Mouse (Mus musculus) limb, embryonic 13.5 days (tissue): ENCODE results near the gene Apoc2. TPM values are rescaled to one million over a fixed set of nuclear protein-coding genes. Genes with fewer than 3 reads are reported as not detected.

ENCODE experiments used
- ATAC-seq: fragments of 200-750 bp; cut with Nextera tagmentation; 2 replicates; pipeline ENCODE4 v1.8.0; 2017; ENCODE audit warnings: low read depth, moderate number of reproducible peaks, moderate TSS enrichment; ENCODE audit not compliant: low FRiP score
- H3K27ac ChIP-seq: fragments of 300-500 bp; sonication (generic); 2 replicates; pipeline ENCODE4 v1.5.1; 2015; ENCODE audit warnings: inconsistent platforms, mild to moderate bottlenecking, moderate library complexity
- H3K27me3 ChIP-seq: fragments of 300-500 bp; sonication (generic); 2 replicates; pipeline ENCODE4 v1.6.1; 2015; ENCODE audit warnings: mild to moderate bottlenecking, inconsistent platforms
- H3K36me3 ChIP-seq: fragments of 300-500 bp; sonication (generic); 2 replicates; pipeline ENCODE4 v1.6.1; 2015; ENCODE audit warnings: inconsistent platforms, mild to moderate bottlenecking, moderate library complexity
- H3K4me1 ChIP-seq: fragments of 300-500 bp; sonication (generic); 2 replicates; pipeline ENCODE4 v1.6.1; 2015; ENCODE audit warnings: inconsistent platforms
- H3K4me2 ChIP-seq: fragments of 300-500 bp; sonication (generic); replicated peaks from 2 replicates; pipeline ENCODE4 v1.6.1; 2015; ENCODE audit warnings: inconsistent platforms, mild to moderate bottlenecking, moderate library complexity
- H3K4me3 ChIP-seq: fragments of 300-500 bp; sonication (generic); 2 replicates; pipeline ENCODE4 v1.5.1; 2015; ENCODE audit warnings: moderate library complexity, mild to moderate bottlenecking, inconsistent platforms
- H3K9ac ChIP-seq: fragments of 300-500 bp; sonication (generic); 2 replicates; pipeline ENCODE4 v1.6.1; 2015; ENCODE audit warnings: mild to moderate bottlenecking, inconsistent platforms
- H3K9me3 ChIP-seq: fragments of 300-500 bp; sonication (generic); 2 replicates; pipeline ENCODE4 v1.6.1; 2016; ENCODE audit warnings: inconsistent platforms
- WGBS: fragments of 180-500 bp; shearing (Covaris S2); methylation state at CpG from one replicate; pipeline ENCODE4 v1.1.7; 2015; 5-methylcytosine and 5-hydroxymethylcytosine counted together
- polyA plus RNA-seq: library from polyadenylated mRNA; unstranded; fragments of >200 nt; fragmentation: Nextera tagmentation; extraction: Ambion mirVana; gene quantifications from 2 replicates; pipeline ENCODE4 v1.2.1, GENCODE M21; 2015

The Apoc2 gene
- polyA plus RNA-seq, 1 experiment from 2014 or later, result 1.1 TPM

GRCm38 (mm10) chr7:19713196-19713595 lies 35.5 kb upstream of the Apoc2 start:
- Histone ChIP-seq H3K4me3 (no peak overlapping the region; the same call in 1 of the 2 replicates), H3K36me3 (peaks cover 68% of the 10 kb centered on the region), H3K4me1 (peaks cover 22% of the 10 kb centered on the region), H3K9me3 (no peaks in the 10 kb centered on the region), H3K27me3 (no peaks in the 10 kb centered on the region), H3K4me2 (no peak overlapping the region), H3K9ac (no peak overlapping the region), H3K27ac (no peak overlapping the region)
- WGBS, result 64% methylated on average over 4 of the region's 4 CpGs
- no peak for ATAC-seq

- H3K36me3 ChIP-seq, result peaks cover 70% of the 10 kb centered on the region
- WGBS, result 71% methylated on average over 4 of the region's 4 CpGs
These were observed 34.7 kb upstream of the Apoc2 start for GRCm38 (mm10) chr7:19712414-19712813.

GRCm38 (mm10) chr7:19710650-19711049 lies 32.9 kb upstream of the Apoc2 start:
- no peak for ATAC-seq
- H3K4me1 ChIP-seq, result peaks cover 15% of the 10 kb centered on the region
- no peaks in the 10 kb centered on the region for H3K27me3 ChIP-seq
- no peak overlapping the region for H3K9ac ChIP-seq
- no peak overlapping the region for H3K4me3 ChIP-seq
- no peak overlapping the region for H3K4me2 ChIP-seq
- H3K27ac ChIP-seq, result no peak overlapping the region
- peaks cover 73% of the 10 kb centered on the region for H3K36me3 ChIP-seq
- no peaks in the 10 kb centered on the region for H3K9me3 ChIP-seq
- WGBS, result 95% methylated on average over 10 of the region's 10 CpGs

More at GRCm38 (mm10) chr7:19712414-19712813, 34.7 kb upstream of the Apoc2 start:
- no peak for ATAC-seq
- no peaks in the 10 kb centered on the region for H3K9me3 ChIP-seq
- peaks cover 22% of the 10 kb centered on the region for H3K4me1 ChIP-seq
- no peak overlapping the region for H3K9ac ChIP-seq
- no peak overlapping the region for H3K4me3 ChIP-seq
- no peak overlapping the region for H3K27ac ChIP-seq
- no peak overlapping the region for H3K4me2 ChIP-seq
- no peaks in the 10 kb centered on the region for H3K27me3 ChIP-seq

GRCm38 (mm10) chr7:19705271-19705670 lies 27.5 kb upstream of the Apoc2 start:
- Histone ChIP-seq H3K27ac (no peak overlapping the region), H3K4me1 (no peaks in the 10 kb centered on the region), H3K9me3 (no peaks in the 10 kb centered on the region), H3K27me3 (no peaks in the 10 kb centered on the region), H3K36me3 (peaks cover 77% of the 10 kb centered on the region), H3K4me3 (no peak overlapping the region), H3K4me2 (no peak overlapping the region), H3K9ac (no peak overlapping the region)
- ATAC-seq, result no peak
- WGBS, result 93% methylated on average over 7 of the region's 7 CpGs

GRCm38 (mm10) chr7:19704475-19704874 lies 26.7 kb upstream of the Apoc2 start:
- H3K4me1 ChIP-seq, result peaks cover 2% of the 10 kb centered on the region
- 87% methylated on average over 4 of the region's 4 CpGs for WGBS
- no peak overlapping the region for H3K4me3 ChIP-seq
- H3K36me3 ChIP-seq, result peaks cover 69% of the 10 kb centered on the region
- no peak overlapping the region for H3K4me2 ChIP-seq
- no peak overlapping the region for H3K9ac ChIP-seq
- no peak overlapping the region for H3K27ac ChIP-seq
- H3K9me3 ChIP-seq, result no peaks in the 10 kb centered on the region
- no peaks in the 10 kb centered on the region for H3K27me3 ChIP-seq
- ATAC-seq, result no peak

GRCm38 (mm10) chr7:19702859-19703555 lies 25.3 kb upstream of the Apoc2 start:
- H3K4me2 ChIP-seq, result no peak overlapping the region
- 0 out of 2 replicates have a peak overlapping the region, but pooled peaks have one; percentile 19 for H3K9ac ChIP-seq
- 87% methylated on average over 16 of the region's 16 CpGs for WGBS
- ATAC-seq, result no peak
- H3K4me3 ChIP-seq, result no peak overlapping the region
- no peak overlapping the region for H3K27ac ChIP-seq
- peaks cover 57% of the 10 kb centered on the region for H3K36me3 ChIP-seq
- peaks cover 17% of the 10 kb centered on the region for H3K4me1 ChIP-seq
- H3K27me3 ChIP-seq, result no peaks in the 10 kb centered on the region
- no peaks in the 10 kb centered on the region for H3K9me3 ChIP-seq

- no peak overlapping the region for H3K27ac ChIP-seq
- peaks cover 49% of the 10 kb centered on the region for H3K36me3 ChIP-seq
- WGBS, result 35% methylated on average over 22 of the region's 22 CpGs
- ATAC-seq, result no peak
- H3K9ac ChIP-seq, result no peak overlapping the region
- H3K4me2 ChIP-seq, result 0 out of 2 replicates have a peak overlapping the region, but pooled peaks have one; percentile 7
- peaks cover 18% of the 10 kb centered on the region for H3K4me1 ChIP-seq
- peaks cover 6% of the 10 kb centered on the region; the same call in 1 of the 2 replicates for H3K27me3 ChIP-seq
- no peak overlapping the region for H3K4me3 ChIP-seq
- no peaks in the 10 kb centered on the region for H3K9me3 ChIP-seq
These were observed 23.5 kb upstream of the Apoc2 start for GRCm38 (mm10) chr7:19701069-19701761.

GRCm38 (mm10) chr7:19700299-19701068 lies 22.7 kb upstream of the Apoc2 start:
- Histone ChIP-seq H3K9ac (no peak overlapping the region), H3K4me1 (peaks cover 18% of the 10 kb centered on the region), H3K4me3 (no peak overlapping the region), H3K4me2 (0 out of 2 replicates have a peak overlapping the region, but pooled peaks have one; percentile 7), H3K9me3 (no peaks in the 10 kb centered on the region), H3K27ac (no peak overlapping the region), H3K36me3 (peaks cover 51% of the 10 kb centered on the region), H3K27me3 (peaks cover 6% of the 10 kb centered on the region; the same call in 1 of the 2 replicates)
- no peak for ATAC-seq
- WGBS, result 61% methylated on average over 12 of the region's 12 CpGs

- peaks cover 44% of the 10 kb centered on the region for H3K36me3 ChIP-seq
These were observed 22.0 kb upstream of the Apoc2 start for GRCm38 (mm10) chr7:19699827-19700148.

GRCm38 (mm10) chr7:19698907-19699826 lies 21.4 kb upstream of the Apoc2 start, which contains the start of gene Apoe:
TSS of gene Apoe (minus strand) at chr7:19699188.
- Histone ChIP-seq H3K4me3 (peak within 1 kb of the TSS; percentile 40), H3K27me3 (peaks cover 6% of the 10 kb centered on the region; the same call in 1 of the 2 replicates), H3K27ac (peak within 1 kb of the TSS; percentile 33; the same call in 1 of the 2 replicates), H3K4me1 (peaks cover 18% of the 10 kb centered on the region), H3K4me2 (peak within 1 kb of the TSS; percentile 78), H3K9me3 (no peaks in the 10 kb centered on the region), H3K36me3 (peaks cover 38% of the 10 kb centered on the region), H3K9ac (peak within 1 kb of the TSS; percentile 68)
- peak; percentile 46; the same call in 1 of the 2 replicates for ATAC-seq
- 3% methylated on average over 19 of the region's 20 CpGs for WGBS

More at GRCm38 (mm10) chr7:19699827-19700148, 22.0 kb upstream of the Apoc2 start:
- Histone ChIP-seq H3K9ac (no peak overlapping the region), H3K4me3 (no peak overlapping the region), H3K4me2 (peak overlapping the region; percentile 78; the same call in 1 of the 2 replicates), H3K4me1 (peaks cover 18% of the 10 kb centered on the region), H3K27me3 (peaks cover 6% of the 10 kb centered on the region; the same call in 1 of the 2 replicates), H3K9me3 (no peaks in the 10 kb centered on the region), H3K27ac (peak overlapping the region; percentile 33; the same call in 1 of the 2 replicates)
- no peak for ATAC-seq
- WGBS, result 78% methylated on average over 4 of the region's 4 CpGs
